Comparison of ENCODE assay signal across 15 mouse cellular contexts in the genomic region with DNA sequence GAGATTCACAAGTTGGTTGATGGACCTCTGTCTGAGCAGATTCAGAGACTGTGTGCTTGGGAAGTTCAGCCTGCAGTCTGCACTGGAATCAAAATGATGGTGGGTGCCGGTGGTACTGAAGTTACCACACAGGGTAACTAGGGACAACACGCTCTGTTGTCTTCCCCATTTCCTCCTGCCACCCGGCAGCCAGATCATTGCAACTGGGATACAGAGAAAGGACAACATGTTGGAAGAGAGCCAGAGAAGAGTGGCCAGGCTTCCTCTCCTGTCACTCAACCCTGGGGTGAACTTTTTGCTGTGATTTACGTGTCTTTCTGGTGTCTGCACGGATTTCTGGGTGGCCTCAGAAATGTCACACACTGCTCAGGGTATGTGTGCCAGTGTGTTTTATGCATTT.
DNase-seq lines count a peak whose midpoint lies in the region; ATAC-seq lines count a peak whose summit lies in the region.
"Had no signal": no experiment of that assay in that cellular context is flagged by ENCODE, and none has a peak within 500 bp of the region (broad histone marks: within the 10 kb centered on the region; RNA-seq: fewer than 3 reads in every experiment).

No protein-coding gene starts in this region.

- H3K4me3 ChIP-seq in hindbrain, embryonic 14.5 days (replicated peaks; ENCODE audit: low read length) = no peak overlapping the region
- H3K4me3 ChIP-seq in hindbrain, embryonic 16.5 days (ENCODE audit: low read length) = no peak overlapping the region
- no peak overlapping the region for H3K4me3 ChIP-seq in neural tube, embryonic 15.5 days (replicated peaks)
- H3K4me3 ChIP-seq: erythroblast, embryonic 14.5 days; gastrocnemius, adult 2 months; hindbrain, embryonic 15.5 days; liver, embryonic 13.5 days had no signal

- no peaks in the 10 kb centered on the region for H3K27me3 ChIP-seq in hindbrain, embryonic 14.5 days (ENCODE audit: control insufficient read depth, insufficient read depth, low read length)
- H3K27me3 ChIP-seq in hindbrain, embryonic 16.5 days (replicated peaks; ENCODE audit: control insufficient read depth, insufficient read depth, low read length) = no peaks in the 10 kb centered on the region
- H3K27me3 ChIP-seq in neural tube, embryonic 15.5 days (replicated peaks) = no peaks in the 10 kb centered on the region
- H3K27me3 ChIP-seq: hindbrain, embryonic 15.5 days; liver, embryonic 13.5 days had no signal

- peaks cover 44% of the 10 kb centered on the region for H3K4me1 ChIP-seq in hindbrain, embryonic 14.5 days (replicated peaks; ENCODE audit: control insufficient read depth, insufficient read depth, low read length)
- H3K4me1 ChIP-seq in hindbrain, embryonic 16.5 days (ENCODE audit: control insufficient read depth, insufficient read depth, low read depth, low read length) = peaks cover 6% of the 10 kb centered on the region
- peaks cover 44% of the 10 kb centered on the region for H3K4me1 ChIP-seq in neural tube, embryonic 15.5 days
- H3K4me1 ChIP-seq: liver, embryonic 13.5 days had no signal

- no peak overlapping the region for H3K9ac ChIP-seq in hindbrain, embryonic 14.5 days
- no peak overlapping the region for H3K9ac ChIP-seq in hindbrain, embryonic 16.5 days (ENCODE audit: low read depth, low read length)
- H3K9ac ChIP-seq in neural tube, embryonic 15.5 days (replicated peaks) = no peak overlapping the region
- H3K9ac ChIP-seq: hindbrain, embryonic 15.5 days; liver, embryonic 13.5 days had no signal

- ATAC-seq in hindbrain, embryonic 14.5 days (ENCODE audit: low FRiP score) = no peak
- ATAC-seq in hindbrain, embryonic 16.5 days = no peak
- no peak for ATAC-seq in neural tube, embryonic 15.5 days (ENCODE audit: low FRiP score)
- ATAC-seq: CD4-positive, CD25-positive, alpha-beta regulatory T cell, adult 4 months had no signal

- intact Hi-C loops in heart, postnatal 36 days (cut with DNase I) = no loop called here
- intact Hi-C loops in left cerebral cortex, postnatal 36 days (cut with DNase I) = no loop called here

- H3K36me3 ChIP-seq in hindbrain, embryonic 14.5 days (replicated peaks; ENCODE audit: control insufficient read depth, insufficient read depth) = no peaks in the 10 kb centered on the region
- H3K36me3 ChIP-seq in hindbrain, embryonic 16.5 days (ENCODE audit: control insufficient read depth, insufficient read depth, low read length) = no peaks in the 10 kb centered on the region
- no peaks in the 10 kb centered on the region for H3K36me3 ChIP-seq in neural tube, embryonic 15.5 days
- H3K36me3 ChIP-seq: hindbrain, embryonic 15.5 days; liver, embryonic 13.5 days had no signal

- peak; percentile 46 for DNase-seq in hindbrain, embryonic 14.5 days (ENCODE audit: low spot score)
- peak; percentile 62 for DNase-seq in retina, postnatal 1 day
- no peak for DNase-seq in retina, embryonic 14.5 days (ENCODE audit: low spot score)
- peak; percentile 12 to 14 for DNase-seq in heart, postnatal 36 days
- no peak for DNase-seq in urinary bladder, adult 2 months (ENCODE audit: low spot score)
- no peak for DNase-seq in left cerebral cortex, postnatal 36 days (ENCODE audit: low spot score in 2 of 2)
- DNase-seq: cerebellum, postnatal 36 days; gastrocnemius, adult 2 months; layer of hippocampus, postnatal 36 days; liver, embryonic 13.5 days had no signal

- no peak overlapping the region for H3K4me2 ChIP-seq in hindbrain, embryonic 14.5 days (replicated peaks)
- H3K4me2 ChIP-seq in hindbrain, embryonic 16.5 days (ENCODE audit: low read length) = no peak overlapping the region
- no peak overlapping the region for H3K4me2 ChIP-seq in neural tube, embryonic 15.5 days
- H3K4me2 ChIP-seq: hindbrain, embryonic 15.5 days; liver, embryonic 13.5 days had no signal

- H3K9me3 ChIP-seq in hindbrain, embryonic 14.5 days (ENCODE audit: control insufficient read depth, low read length) = no peaks in the 10 kb centered on the region
- no peaks in the 10 kb centered on the region for H3K9me3 ChIP-seq in hindbrain, embryonic 16.5 days (ENCODE audit: control insufficient read depth, low read length)
- no peaks in the 10 kb centered on the region for H3K9me3 ChIP-seq in neural tube, embryonic 15.5 days (replicated peaks)
- H3K9me3 ChIP-seq: hindbrain, embryonic 15.5 days; liver, embryonic 13.5 days had no signal

- WGBS in hindbrain, embryonic 14.5 days = 32% methylated on average over 5 of the region's 5 CpGs
- 29% methylated on average over 5 of the region's 5 CpGs for WGBS in hindbrain, embryonic 16.5 days
- 28% methylated on average over 5 of the region's 5 CpGs for WGBS in neural tube, embryonic 15.5 days

- peak overlapping the region; percentile 40; the same call in 1 of the 2 replicates for H3K27ac ChIP-seq in hindbrain, embryonic 14.5 days
- no peak overlapping the region for H3K27ac ChIP-seq in hindbrain, embryonic 16.5 days (ENCODE audit: low read depth, low read length)
- H3K27ac ChIP-seq in neural tube, embryonic 15.5 days (replicated peaks) = 0 out of 2 replicates have a peak overlapping the region, but pooled peaks have one; percentile 9
- H3K27ac ChIP-seq: gastrocnemius, adult 2 months; hindbrain, embryonic 15.5 days; liver, embryonic 13.5 days had no signal

Comparison
In these comparisons a context has a peak if more than half of its experiments do, and no peak if none do; other contexts are left out.
1. DNase-seq: peak in hindbrain, embryonic 14.5 days (single experiment), retina, postnatal 1 day (single experiment) and heart, postnatal 36 days (2 of 2); none in retina, embryonic 14.5 days (single experiment), urinary bladder, adult 2 months (single experiment) and left cerebral cortex, postnatal 36 days (0 of 2).